Mouse (Mus musculus) testis, postnatal 10 days (tissue): ENCODE data around the gene Tekt2.
A peak's percentile ranks its signal among the peaks of the same experiment; 100 is the strongest.

Experiments used
- DNase-seq: peaks from one replicate; pipeline ENCODE4 v3.0.0; 2021; ENCODE audit warnings: low spot score

Tekt2 gene

DNA sequence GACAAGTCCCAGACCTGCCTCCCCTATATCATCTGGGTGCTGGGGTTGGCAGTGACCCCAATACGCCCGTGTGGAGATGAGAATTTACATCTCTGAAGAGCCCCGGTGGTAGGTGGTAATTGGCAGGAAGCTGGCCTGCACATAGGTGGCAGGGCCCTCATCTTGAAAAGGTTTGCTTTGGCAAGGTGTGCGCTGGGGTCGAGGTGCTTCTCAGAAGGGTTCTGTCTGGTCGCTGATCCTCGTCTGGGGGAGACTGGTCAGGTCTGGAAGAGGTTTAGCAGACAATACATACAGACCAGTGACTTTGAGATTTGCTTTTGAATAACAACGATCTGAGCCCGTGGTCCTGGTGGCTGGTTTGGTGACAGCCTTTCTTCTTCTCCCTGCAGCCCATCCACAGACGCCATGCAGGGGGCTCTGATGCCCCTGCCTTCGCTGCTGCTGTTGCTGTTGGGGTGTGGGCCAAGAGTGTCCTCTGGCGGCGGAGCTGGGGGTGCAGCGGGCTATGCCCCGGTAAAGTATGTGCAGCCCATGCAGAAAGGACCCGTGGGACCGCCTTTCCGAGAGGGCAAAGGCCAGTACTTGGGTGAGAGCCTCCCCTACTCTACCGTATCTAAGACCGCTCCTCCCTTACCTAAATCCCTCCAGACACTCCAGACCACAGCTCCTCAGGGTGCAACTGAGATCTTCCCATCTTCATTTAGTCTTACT lies 16.1 kb downstream of the Tekt2 start:
- no peak for DNase-seq

DNA sequence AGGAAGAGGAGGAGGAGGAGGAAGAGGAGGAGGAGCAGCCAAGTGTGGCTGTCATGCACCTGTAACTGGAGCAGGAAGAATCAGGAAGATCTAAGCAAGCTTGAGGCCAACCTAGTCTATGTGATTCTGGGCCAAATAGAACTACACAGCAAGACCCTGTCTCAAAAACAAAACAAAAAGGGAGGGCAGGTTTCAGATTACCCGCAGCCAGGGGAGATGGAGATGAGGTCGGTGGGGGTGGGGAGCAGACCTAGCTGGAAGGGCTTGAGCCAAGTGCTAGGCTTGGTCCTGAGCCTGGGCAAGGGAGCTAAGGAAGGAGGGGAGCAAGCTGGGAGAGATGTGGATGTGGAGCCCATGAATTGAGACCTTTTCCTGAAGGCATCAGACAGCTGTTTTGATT lies 18.7 kb downstream of the Tekt2 start:
- no peak for DNase-seq

- no peak for DNase-seq
Measured at GRCm38 (mm10) chr4:126306058-126306457, 19.4 kb downstream of the Tekt2 start.

GRCm38 (mm10) chr4:126305428-126305827 lies 20.1 kb downstream of the Tekt2 start:
- no peak for DNase-seq

- no peak for DNase-seq
Measured at GRCm38 (mm10) chr4:126303877-126304276, 21.6 kb downstream of the Tekt2 start.

GRCm38 (mm10) chr4:126301584-126302309 lies 23.7 kb downstream of the Tekt2 start:
- no peak for DNase-seq

DNA sequence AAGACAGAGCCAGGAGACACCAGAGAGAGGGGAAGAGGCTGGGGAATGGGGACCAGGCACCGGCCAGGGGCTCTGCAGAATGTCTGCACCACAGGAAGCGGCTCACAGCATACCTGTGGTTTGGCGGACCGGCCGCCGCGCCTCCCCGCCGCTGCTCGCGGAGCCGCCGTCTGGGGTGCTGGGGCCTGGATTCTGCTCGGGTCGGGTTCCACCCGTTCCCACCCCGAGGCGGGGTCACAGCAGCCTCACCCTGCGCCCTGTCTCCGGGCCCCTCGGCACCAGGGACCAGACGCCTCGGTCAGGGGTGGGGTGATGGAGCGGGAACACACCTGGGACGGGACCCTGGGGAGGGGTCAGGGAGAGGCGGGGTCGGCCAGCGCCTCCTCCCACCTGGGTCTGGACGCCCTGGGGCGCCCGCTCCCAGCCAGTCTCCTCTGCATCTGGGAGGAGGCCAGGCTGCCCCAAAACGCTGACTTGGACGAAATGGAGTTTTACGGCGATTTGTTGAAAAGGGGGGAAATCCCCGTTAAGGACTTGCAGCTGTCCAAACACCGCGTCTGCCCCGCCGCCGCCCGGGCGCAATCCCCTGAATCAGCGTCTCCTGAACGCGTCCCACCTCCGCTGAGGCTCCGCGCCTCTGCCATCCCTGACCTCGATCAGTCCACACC lies 24.4 kb downstream of the Tekt2 start:
- no peak for DNase-seq

GRCm38 (mm10) chr4:126296617-126297101 lies 28.8 kb downstream of the Tekt2 start:
- DNase-seq, result peak; percentile 77

- no peak for DNase-seq
Measured at GRCm38 (mm10) chr4:126295937-126296336, 29.6 kb downstream of the Tekt2 start.

- DNase-seq, result no peak
Measured at GRCm38 (mm10) chr4:126295152-126295551, 30.3 kb downstream of the Tekt2 start.

- DNase-seq, result no peak
Measured at GRCm38 (mm10) chr4:126291196-126291595, 34.3 kb downstream of the Tekt2 start.

GRCm38 (mm10) chr4:126290314-126290713 lies 35.2 kb downstream of the Tekt2 start:
- no peak for DNase-seq

DNA sequence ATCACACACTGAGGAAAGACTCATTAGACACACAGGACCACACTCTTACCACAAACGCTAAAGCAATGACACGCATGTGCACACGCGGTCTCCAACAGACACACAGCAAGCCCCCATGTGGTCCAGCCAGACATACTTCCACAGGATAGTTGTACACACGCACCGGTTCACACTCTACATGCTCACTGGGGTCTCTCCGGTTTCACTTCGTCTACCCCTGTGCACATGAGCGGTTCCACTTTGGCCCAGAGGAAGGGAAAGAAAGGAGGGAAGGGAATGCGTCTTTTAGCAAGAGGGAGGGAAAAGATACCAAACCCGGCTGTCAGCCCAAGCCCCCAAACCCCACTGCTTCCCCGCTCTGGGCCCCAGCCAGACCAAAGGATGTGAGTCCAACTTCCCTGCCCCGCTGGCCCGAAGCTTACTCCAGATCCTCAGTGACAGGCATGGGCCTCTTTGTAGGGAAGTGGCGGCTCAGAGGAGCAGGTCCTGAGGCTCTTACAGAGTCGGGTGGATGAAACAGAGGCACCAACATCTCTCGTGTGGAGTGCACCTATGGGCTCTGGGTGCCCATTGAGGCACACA lies 37.3 kb downstream of the Tekt2 start:
- no peak for DNase-seq

DNA sequence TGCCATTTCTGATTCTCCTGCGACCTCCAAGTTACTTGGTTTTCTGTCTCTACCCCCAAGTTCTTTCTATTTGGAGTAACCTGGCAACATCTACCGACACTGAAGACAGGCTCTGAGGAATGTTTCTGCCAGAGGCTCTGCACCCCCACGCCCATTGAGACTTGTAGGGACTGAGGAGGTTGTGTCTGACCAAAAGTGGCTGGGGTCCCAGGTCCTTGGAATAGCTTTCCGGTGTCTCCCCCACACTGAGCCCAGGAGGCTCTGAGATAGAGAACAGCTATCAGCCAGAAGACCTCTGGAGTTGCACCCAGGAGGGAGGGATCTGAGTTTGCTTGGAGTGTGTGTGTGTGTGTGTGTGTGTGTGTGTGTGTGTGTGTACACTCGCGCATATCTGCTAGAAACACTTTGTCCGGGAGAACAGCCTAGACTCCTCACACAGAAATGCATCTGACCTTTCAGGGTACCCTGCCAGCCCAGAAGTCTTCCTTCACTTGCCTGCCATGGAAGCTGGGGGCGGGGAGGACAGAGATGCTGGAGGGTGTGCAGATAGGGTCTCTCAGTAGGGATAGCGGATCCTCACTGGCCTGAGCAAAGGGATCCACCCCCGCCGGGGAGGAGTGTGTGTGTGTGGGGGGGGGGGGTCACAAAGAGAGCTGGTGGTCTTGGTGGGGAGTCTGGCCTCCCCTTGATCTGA lies 38.0 kb downstream of the Tekt2 start:
- no peak for DNase-seq

GRCm38 (mm10) chr4:126286492-126286891 lies 39.0 kb downstream of the Tekt2 start, which contains the start of gene Col8a2:
Gene Col8a2, plus strand, starts transcription at chr4:126286793.
- peak; percentile 69 for DNase-seq

GRCm38 (mm10) chr4:126283582-126283981 lies 41.9 kb downstream of the Tekt2 start:
- DNase-seq, result no peak

GRCm38 (mm10) chr4:126281706-126282105 lies 43.8 kb downstream of the Tekt2 start:
- DNase-seq, result no peak

DNA sequence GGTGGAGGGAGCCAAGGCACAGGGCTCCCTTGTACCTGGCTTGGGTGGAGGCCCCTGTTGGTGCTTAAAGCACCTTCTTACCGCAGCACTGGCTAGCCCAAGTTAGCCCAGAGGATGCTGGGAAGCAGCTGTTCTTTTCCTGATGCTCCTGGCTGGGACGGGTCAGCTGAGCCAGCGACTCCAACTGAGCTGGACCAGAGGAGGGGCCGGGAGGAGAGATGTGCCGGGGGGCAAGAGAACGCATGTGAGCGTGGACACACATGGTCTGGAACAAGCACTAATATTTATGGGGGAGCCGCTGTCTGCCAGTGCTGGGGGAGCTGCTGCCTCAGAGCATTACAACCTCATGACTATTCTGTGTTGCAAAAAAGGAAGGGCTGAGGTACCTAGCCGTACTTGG lies 46.5 kb downstream of the Tekt2 start:
- DNase-seq, result no peak

DNA sequence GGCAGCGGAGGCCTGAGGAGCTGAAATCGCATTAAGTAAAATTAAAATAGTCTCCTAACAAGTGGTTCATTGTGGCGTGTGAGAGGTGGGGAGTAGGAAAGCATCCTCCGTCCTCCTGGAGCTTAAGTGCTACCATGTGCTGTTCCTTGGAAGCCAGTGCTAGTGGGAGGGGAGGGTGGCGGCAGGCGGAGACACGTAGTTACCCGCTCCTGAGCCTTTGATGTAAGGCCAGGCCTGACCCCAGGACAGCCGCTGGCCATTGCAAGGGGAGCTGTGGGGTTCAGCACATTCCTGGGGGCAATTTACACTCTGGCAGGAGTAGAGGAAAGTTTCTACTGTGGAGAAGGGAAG lies 46.9 kb downstream of the Tekt2 start:
- DNase-seq, result no peak

GRCm38 (mm10) chr4:126277906-126278564 lies 47.5 kb downstream of the Tekt2 start:
- DNase-seq, result peak; percentile 72

GRCm38 (mm10) chr4:126275681-126276131 lies 49.8 kb downstream of the Tekt2 start:
- DNase-seq, result no peak
